Mouse (Mus musculus) ES-Bruce4 (cell line): ENCODE results near the gene Ccdc54. TPM values are rescaled to one million over a fixed set of nuclear protein-coding genes. Genes with fewer than 3 reads are reported as not detected.

Experiments
- H3K27ac ChIP-seq: 2 replicates; pipeline ENCODE4 v1.5.1; 2012; ENCODE audit warnings: low read length, inconsistent platforms; ENCODE audit not compliant: insufficient read depth
- H3K27me3 ChIP-seq: 2 replicates; pipeline ENCODE4 v1.6.1; 2012; ENCODE audit warnings: mild to moderate bottlenecking, low read length, inconsistent platforms; ENCODE audit not compliant: control insufficient read depth, poor library complexity, insufficient read depth, severe bottlenecking
- H3K36me3 ChIP-seq: 2 replicates; pipeline ENCODE4 v1.6.1; 2012; ENCODE audit warnings: inconsistent platforms, mild to moderate bottlenecking, low read length, moderate library complexity; ENCODE audit not compliant: control insufficient read depth, poor library complexity, insufficient read depth, severe bottlenecking
- H3K4me1 ChIP-seq: one replicate; pipeline ENCODE4 v1.8.1; 2011; ENCODE audit warnings: low read length; ENCODE audit not compliant: control insufficient read depth, insufficient read depth
- H3K4me3 ChIP-seq: 2 replicates; pipeline ENCODE4 v1.5.1; 2011; ENCODE audit warnings: low read depth, mild to moderate bottlenecking, low read length
- H3K9ac ChIP-seq: 2 replicates; pipeline ENCODE4 v1.6.1; 2012; ENCODE audit warnings: low read depth, mild to moderate bottlenecking, inconsistent platforms; ENCODE audit not compliant: poor library complexity, severe bottlenecking
- H3K9me3 ChIP-seq: replicated peaks from 2 replicates; pipeline ENCODE4 v1.6.1; 2012; ENCODE audit warnings: mild to moderate bottlenecking, low read length, inconsistent platforms; ENCODE audit not compliant: control insufficient read depth, poor library complexity, insufficient read depth, severe bottlenecking
- CTCF ChIP-seq: IDR thresholded peaks from one replicate; pipeline ENCODE4 v1.8.1; 2011; ENCODE audit warnings: low read depth, low read length
- EP300 ChIP-seq: IDR thresholded peaks from 2 replicates; pipeline ENCODE4 v1.6.1; 2011; ENCODE audit warnings: low read depth, low read length; ENCODE audit not compliant: insufficient read depth
- POLR2A ChIP-seq: IDR thresholded peaks from one replicate; pipeline ENCODE4 v1.8.1; 2011; ENCODE audit warnings: low read length; ENCODE audit not compliant: insufficient read depth
- polyA plus RNA-seq: library from polyadenylated mRNA; stranded (reverse); fragments of >200 nt; gene quantifications from 2 replicates; pipeline ENCODE4 v1.2.4, GENCODE M21; 2011; ENCODE audit warnings: low read depth; ENCODE audit not compliant: missing spikeins, insufficient read depth, insufficient read length

Gene Ccdc54
- polyA plus RNA-seq, 1 experiment, result not detected

GRCm38 (mm10) chr16:50559163-50559771 lies 31.7 kb downstream of the Ccdc54 start:
- no peaks in the 10 kb centered on the region for H3K27me3 ChIP-seq
- no peak overlapping the region for H3K27ac ChIP-seq
- no peak for TF ChIP-seq POLR2A
- no peak for TF ChIP-seq CTCF
- TF ChIP-seq EP300, result no peak
- no peaks in the 10 kb centered on the region for H3K9me3 ChIP-seq
- H3K36me3 ChIP-seq, result no peaks in the 10 kb centered on the region
- no peak overlapping the region for H3K4me3 ChIP-seq
- H3K9ac ChIP-seq, result no peak overlapping the region
- H3K4me1 ChIP-seq, result no peaks in the 10 kb centered on the region

GRCm38 (mm10) chr16:50553828-50554227 lies 37.1 kb downstream of the Ccdc54 start:
- no peak overlapping the region for H3K4me3 ChIP-seq
- no peaks in the 10 kb centered on the region for H3K36me3 ChIP-seq
- no peaks in the 10 kb centered on the region for H3K4me1 ChIP-seq
- no peak overlapping the region for H3K9ac ChIP-seq
- no peak overlapping the region for H3K27ac ChIP-seq
- H3K27me3 ChIP-seq, result no peaks in the 10 kb centered on the region
- TF ChIP-seq POLR2A (no peak), CTCF (no peak), EP300 (no peak)
- H3K9me3 ChIP-seq, result no peaks in the 10 kb centered on the region

GRCm38 (mm10) chr16:50551871-50552528 lies 39.0 kb downstream of the Ccdc54 start:
- H3K4me3 ChIP-seq, result no peak overlapping the region
- TF ChIP-seq CTCF, result no peak
- no peak for TF ChIP-seq EP300
- TF ChIP-seq POLR2A, result no peak
- H3K27me3 ChIP-seq, result no peaks in the 10 kb centered on the region
- H3K9ac ChIP-seq, result no peak overlapping the region
- H3K4me1 ChIP-seq, result no peaks in the 10 kb centered on the region
- H3K9me3 ChIP-seq, result no peaks in the 10 kb centered on the region
- H3K36me3 ChIP-seq, result no peaks in the 10 kb centered on the region
- no peak overlapping the region for H3K27ac ChIP-seq

- Histone ChIP-seq H3K36me3 (no peaks in the 10 kb centered on the region), H3K9ac (no peak overlapping the region), H3K4me3 (no peak overlapping the region), H3K9me3 (no peaks in the 10 kb centered on the region), H3K27me3 (no peaks in the 10 kb centered on the region), H3K4me1 (no peaks in the 10 kb centered on the region), H3K27ac (no peak overlapping the region)
- no peak for TF ChIP-seq POLR2A
- no peak for TF ChIP-seq CTCF
- no peak for TF ChIP-seq EP300
Observed at GRCm38 (mm10) chr16:50550927-50551326, 40.0 kb downstream of the Ccdc54 start.

- peak; percentile 23 for TF ChIP-seq CTCF
- TF ChIP-seq EP300, result no peak
- TF ChIP-seq POLR2A, result no peak
- Histone ChIP-seq H3K4me1 (no peaks in the 10 kb centered on the region), H3K27ac (no peak overlapping the region), H3K36me3 (peaks cover 2% of the 10 kb centered on the region; the same call in 1 of the 2 replicates), H3K9ac (no peak overlapping the region), H3K27me3 (no peaks in the 10 kb centered on the region), H3K9me3 (no peaks in the 10 kb centered on the region), H3K4me3 (no peak overlapping the region)
Observed at GRCm38 (mm10) chr16:50542554-50543333, 48.2 kb downstream of the Ccdc54 start.

Other genes with a start within 250 kb of the Ccdc54 start
- gene Bbx, start 158.8 kb downstream of the Ccdc54 start, polyA plus RNA-seq, result 107 and 116 TPM in 2 replicates